Comparison of ENCODE assay signal across 10 mouse cellular contexts in the genomic region with DNA sequence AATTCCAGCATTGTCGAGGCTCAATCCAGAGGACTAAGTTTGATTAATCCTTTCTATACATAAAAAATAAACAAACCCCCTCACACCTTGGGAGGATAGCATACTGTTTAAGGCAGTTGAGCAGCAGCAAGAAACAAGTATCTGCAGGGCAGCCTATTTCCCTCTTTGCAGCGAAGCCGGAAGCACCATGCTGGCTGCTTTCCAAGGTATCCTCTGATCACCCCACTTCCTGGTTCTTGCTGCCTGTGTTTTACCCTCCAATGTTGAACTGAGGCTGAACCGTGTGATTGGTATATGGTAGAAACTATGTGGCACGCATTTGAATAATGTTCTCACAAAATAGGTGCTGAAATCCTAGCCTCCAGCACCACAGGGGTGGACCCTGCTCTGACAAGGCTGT. TPM values are rescaled to one million over a fixed set of nuclear protein-coding genes. Genes with fewer than 3 reads are reported as not detected.
DNase-seq lines count a peak whose midpoint lies in the region; ATAC-seq lines count a peak whose summit lies in the region.
"Had no signal": no experiment of that assay in that cellular context is flagged by ENCODE, and none has a peak within 500 bp of the region (broad histone marks: within the 10 kb centered on the region; RNA-seq: fewer than 3 reads in every experiment).

No protein-coding gene starts in this region.

- ATAC-seq in stomach, embryonic 16.5 days (ENCODE audit: insufficient read depth, low FRiP score) = no peak
- no peak for ATAC-seq in midbrain, embryonic 13.5 days
- ATAC-seq in hindbrain, embryonic 12.5 days (ENCODE audit: low FRiP score) = no peak

- no peaks in the 10 kb centered on the region for H3K36me3 ChIP-seq in stomach, embryonic 16.5 days (ENCODE audit: control insufficient read depth, insufficient read depth, low read length)
- H3K36me3 ChIP-seq in midbrain, embryonic 13.5 days = no peaks in the 10 kb centered on the region
- no peaks in the 10 kb centered on the region for H3K36me3 ChIP-seq in hindbrain, embryonic 12.5 days

- no peak overlapping the region for H3K4me2 ChIP-seq in stomach, embryonic 16.5 days (ENCODE audit: low read depth, low read length)
- no peak overlapping the region for H3K4me2 ChIP-seq in midbrain, embryonic 13.5 days (replicated peaks)
- no peak overlapping the region for H3K4me2 ChIP-seq in hindbrain, embryonic 12.5 days (replicated peaks)

- DNase-seq in right cerebral cortex, postnatal 14 days = peak; percentile 37
- DNase-seq in right cerebral cortex, postnatal 36 days (ENCODE audit: low spot score in 2 of 2) = no peak
- peak; percentile 57 for DNase-seq in gastrocnemius, postnatal 14 days
- peak; percentile 70 for DNase-seq in kidney, adult 9 months
- peak; percentile 87 for DNase-seq in lung, postnatal 10 days

- no peak overlapping the region for H3K9ac ChIP-seq in stomach, embryonic 16.5 days (ENCODE audit: low read length)
- H3K9ac ChIP-seq in midbrain, embryonic 13.5 days (replicated peaks) = no peak overlapping the region
- no peak overlapping the region for H3K9ac ChIP-seq in hindbrain, embryonic 12.5 days

- H3K27ac ChIP-seq in stomach, embryonic 16.5 days (ENCODE audit: low read length) = peak overlapping the region; percentile 73
- H3K27ac ChIP-seq in midbrain, embryonic 13.5 days = no peak overlapping the region
- no peak overlapping the region for H3K27ac ChIP-seq in hindbrain, embryonic 12.5 days

- no peaks in the 10 kb centered on the region for H3K9me3 ChIP-seq in stomach, embryonic 16.5 days (replicated peaks; ENCODE audit: control insufficient read depth, low read length)
- H3K9me3 ChIP-seq in midbrain, embryonic 13.5 days = no peaks in the 10 kb centered on the region
- H3K9me3 ChIP-seq in hindbrain, embryonic 12.5 days (replicated peaks) = no peaks in the 10 kb centered on the region

- 23% methylated on average over 5 of the region's 5 CpGs for WGBS in stomach, embryonic 16.5 days
- WGBS in midbrain, embryonic 13.5 days = 86% methylated on average over 5 of the region's 5 CpGs
- 65% methylated on average over 5 of the region's 5 CpGs for WGBS in hindbrain, embryonic 12.5 days

- no peaks in the 10 kb centered on the region for H3K27me3 ChIP-seq in stomach, embryonic 16.5 days (ENCODE audit: control insufficient read depth, insufficient read depth, low read length)
- H3K27me3 ChIP-seq in midbrain, embryonic 13.5 days = no peaks in the 10 kb centered on the region
- no peaks in the 10 kb centered on the region for H3K27me3 ChIP-seq in hindbrain, embryonic 12.5 days

- no peak overlapping the region for H3K4me3 ChIP-seq in stomach, embryonic 16.5 days (replicated peaks; ENCODE audit: low read length)
- H3K4me3 ChIP-seq in midbrain, embryonic 13.5 days (replicated peaks) = no peak overlapping the region
- no peak overlapping the region for H3K4me3 ChIP-seq in hindbrain, embryonic 12.5 days

- peaks cover 5% of the 10 kb centered on the region for H3K4me1 ChIP-seq in stomach, embryonic 16.5 days (ENCODE audit: control insufficient read depth, insufficient read depth, low read length)
- no peaks in the 10 kb centered on the region for H3K4me1 ChIP-seq in midbrain, embryonic 13.5 days (replicated peaks)
- no peaks in the 10 kb centered on the region for H3K4me1 ChIP-seq in hindbrain, embryonic 12.5 days

- intact Hi-C loops in gastrocnemius, postnatal 14 days (cut with DNase I; ENCODE audit: low total_unique reads) = no loop called here

RNA-seq across cellular contexts. Expression of gene Srsf5, which starts 6.7 kb away (rescaled TPM):
- 100 to 1,000 TPM in 1 of 2 experiments, 10 to 100 TPM in 1; 96.9 to 112 TPM for total RNA-seq in gastrocnemius, postnatal 14 days (2021)
- polyA plus RNA-seq in stomach, embryonic 16.5 days (2015; fragmentation: Nextera tagmentation; extraction: Ambion mirVana) = 526 and 551 TPM in 2 replicates
- polyA plus RNA-seq in midbrain, embryonic 13.5 days (2015; fragmentation: Nextera tagmentation; extraction: Ambion mirVana) = 506 and 554 TPM in 2 replicates
- polyA plus RNA-seq in hindbrain, embryonic 12.5 days (2016; fragmentation: Nextera tagmentation; extraction: Ambion mirVana) = 587 and 684 TPM in 2 replicates

RNA-seq across cellular contexts. Expression of gene Slc10a1, which starts 29.9 kb away (rescaled TPM):
- total RNA-seq in gastrocnemius, postnatal 14 days (2021) = not detected
- polyA plus RNA-seq in stomach, embryonic 16.5 days (2015; fragmentation: Nextera tagmentation; extraction: Ambion mirVana) = 0.84 and 1.3 TPM in 2 replicates
- 0.62 and 0.79 TPM in 2 replicates for polyA plus RNA-seq in midbrain, embryonic 13.5 days (2015; fragmentation: Nextera tagmentation; extraction: Ambion mirVana)
- 0.45 and 0.65 TPM in 2 replicates for polyA plus RNA-seq in hindbrain, embryonic 12.5 days (2016; fragmentation: Nextera tagmentation; extraction: Ambion mirVana)
- total RNA-seq: left cerebral cortex, postnatal 25 days had no signal
- polyA plus RNA-seq: brain, embryonic 14.5 days had no signal

Comparison
In these comparisons a context has a peak if more than half of its experiments do, and no peak if none do; other contexts are left out.
1. DNase-seq: peak in right cerebral cortex, postnatal 14 days (single experiment), gastrocnemius, postnatal 14 days (single experiment), kidney, adult 9 months (single experiment) and lung, postnatal 10 days (single experiment); none in right cerebral cortex, postnatal 36 days (0 of 2).